Mouse (Mus musculus): ENCODE measurements around the gene Morn1. TPM values are rescaled to one million over a fixed set of nuclear protein-coding genes. Genes with fewer than 3 reads are reported as not detected.

The Morn1 gene
- polyA plus RNA-seq, 1 experiment from 2014 or later: 6.2 TPM

- H3K27me3 ChIP-seq: no peaks in the 10 kb centered on the region
- H3K27ac ChIP-seq: peak overlapping the region; percentile 99
- H3K4me2 ChIP-seq: peak overlapping the region; percentile 27
- H3K9me3 ChIP-seq: no peaks in the 10 kb centered on the region
- ATAC-seq (ENCODE audit: insufficient number of reproducible peaks, insufficient read depth, low FRiP score, low TSS enrichment, low read depth): no peak
- no peak overlapping the region for H3K4me3 ChIP-seq
- H3K4me1 ChIP-seq: peaks cover 69% of the 10 kb centered on the region
- WGBS: 49% methylated on average over 2 of the region's 2 CpGs
- no peaks in the 10 kb centered on the region for H3K36me3 ChIP-seq
- H3K9ac ChIP-seq: peak overlapping the region; percentile 61
Observed at GRCm38 (mm10) chr4:155143411-155143810, 57.0 kb downstream of the Morn1 start.

DNA sequence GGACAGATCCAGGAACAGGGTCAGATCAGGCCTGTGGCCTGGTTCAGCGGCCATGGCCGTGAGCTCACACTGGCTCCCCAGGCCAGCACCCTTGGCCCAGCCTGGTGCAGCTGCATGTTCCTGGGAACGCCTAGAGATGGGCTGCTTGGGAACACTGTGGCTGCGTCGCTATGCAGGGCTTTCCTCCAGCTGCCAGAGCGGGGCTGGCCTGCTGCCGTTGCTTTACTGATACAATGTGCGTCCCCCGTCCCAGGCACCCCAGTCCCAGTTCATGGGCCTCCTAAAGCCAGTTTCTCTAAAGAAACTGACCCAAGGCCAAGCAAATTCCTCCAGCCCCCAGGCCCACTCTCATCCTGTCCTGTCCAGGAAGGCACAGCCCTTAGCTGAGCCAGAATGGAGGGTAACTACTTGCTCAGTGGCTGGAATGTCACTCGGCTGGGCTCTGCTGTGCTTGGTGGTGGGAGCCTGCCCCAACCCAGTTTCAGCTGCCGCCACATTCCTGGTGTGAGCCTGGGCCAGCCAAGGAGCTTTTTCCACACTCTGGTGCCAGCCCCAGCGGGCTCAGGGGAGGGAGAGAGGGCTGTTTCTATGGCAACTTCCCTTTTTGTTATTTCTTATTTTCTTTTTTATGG, 57.6 kb downstream of the Morn1 start:
- H3K27me3 ChIP-seq: no peaks in the 10 kb centered on the region
- peak; percentile 88 for ATAC-seq (ENCODE audit: insufficient number of reproducible peaks, insufficient read depth, low FRiP score, low TSS enrichment, low read depth)
- H3K27ac ChIP-seq: peak overlapping the region; percentile 99
- H3K9ac ChIP-seq: peak overlapping the region; percentile 61
- 34% methylated on average over 12 of the region's 12 CpGs for WGBS
- peak overlapping the region; percentile 27 for H3K4me2 ChIP-seq
- H3K4me1 ChIP-seq: peaks cover 67% of the 10 kb centered on the region
- H3K36me3 ChIP-seq: no peaks in the 10 kb centered on the region
- H3K4me3 ChIP-seq: no peak overlapping the region
- no peaks in the 10 kb centered on the region for H3K9me3 ChIP-seq

GRCm38 (mm10) chr4:155144548-155145180, 58.3 kb downstream of the Morn1 start:
- WGBS: 39% methylated on average over 4 of the region's 4 CpGs
- ATAC-seq (ENCODE audit: insufficient number of reproducible peaks, insufficient read depth, low FRiP score, low TSS enrichment, low read depth): no peak
- Histone ChIP-seq H3K36me3 (no peaks in the 10 kb centered on the region), H3K27me3 (no peaks in the 10 kb centered on the region), H3K4me3 (no peak overlapping the region), H3K4me1 (peaks cover 68% of the 10 kb centered on the region), H3K4me2 (peak overlapping the region; percentile 27), H3K9me3 (no peaks in the 10 kb centered on the region), H3K9ac (0 out of 2 replicates have a peak overlapping the region, but pooled peaks have one; percentile 32), H3K27ac (peak overlapping the region; percentile 99)

- H3K36me3 ChIP-seq: no peaks in the 10 kb centered on the region
- H3K27ac ChIP-seq: peak overlapping the region; percentile 99
- no peak overlapping the region for H3K4me3 ChIP-seq
- no peak overlapping the region for H3K4me2 ChIP-seq
- no peaks in the 10 kb centered on the region for H3K9me3 ChIP-seq
- no peak for ATAC-seq (ENCODE audit: insufficient number of reproducible peaks, insufficient read depth, low FRiP score, low TSS enrichment, low read depth)
- 57% methylated on average over 14 of the region's 14 CpGs for WGBS
- H3K27me3 ChIP-seq: no peaks in the 10 kb centered on the region
- peaks cover 69% of the 10 kb centered on the region for H3K4me1 ChIP-seq
- H3K9ac ChIP-seq: no peak overlapping the region
Observed at GRCm38 (mm10) chr4:155146107-155146823, 59.9 kb downstream of the Morn1 start.

DNA sequence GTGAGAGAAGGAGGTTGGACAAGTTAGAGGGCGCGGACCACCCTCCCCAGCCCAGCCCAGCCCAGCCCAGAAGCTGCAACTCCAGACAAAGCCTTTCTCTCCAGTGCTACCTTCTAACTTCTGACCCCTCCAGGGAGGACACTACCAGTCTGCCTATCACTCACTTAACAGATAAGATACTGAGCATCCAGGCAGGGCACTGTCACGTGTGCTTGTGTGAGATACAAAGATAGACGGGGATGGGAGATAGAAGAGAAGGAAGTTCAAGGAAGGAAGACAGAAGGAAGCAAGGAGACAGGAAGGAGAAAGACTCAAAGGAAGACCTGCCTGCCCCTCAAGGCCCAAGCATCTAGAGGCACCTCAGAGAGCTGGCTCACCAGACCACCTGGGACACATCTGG, 62.1 kb downstream of the Morn1 start:
- Histone ChIP-seq H3K9ac (no peak overlapping the region), H3K4me1 (peaks cover 69% of the 10 kb centered on the region), H3K4me3 (no peak overlapping the region), H3K9me3 (no peaks in the 10 kb centered on the region), H3K27me3 (no peaks in the 10 kb centered on the region), H3K27ac (peak overlapping the region; percentile 92; the same call in 1 of the 2 replicates), H3K36me3 (peaks cover 14% of the 10 kb centered on the region), H3K4me2 (no peak overlapping the region)
- no peak for ATAC-seq (ENCODE audit: insufficient number of reproducible peaks, insufficient read depth, low FRiP score, low TSS enrichment, low read depth)
- 81% methylated on average over 4 of the region's 4 CpGs for whole genome bisulfite sequencing

DNA sequence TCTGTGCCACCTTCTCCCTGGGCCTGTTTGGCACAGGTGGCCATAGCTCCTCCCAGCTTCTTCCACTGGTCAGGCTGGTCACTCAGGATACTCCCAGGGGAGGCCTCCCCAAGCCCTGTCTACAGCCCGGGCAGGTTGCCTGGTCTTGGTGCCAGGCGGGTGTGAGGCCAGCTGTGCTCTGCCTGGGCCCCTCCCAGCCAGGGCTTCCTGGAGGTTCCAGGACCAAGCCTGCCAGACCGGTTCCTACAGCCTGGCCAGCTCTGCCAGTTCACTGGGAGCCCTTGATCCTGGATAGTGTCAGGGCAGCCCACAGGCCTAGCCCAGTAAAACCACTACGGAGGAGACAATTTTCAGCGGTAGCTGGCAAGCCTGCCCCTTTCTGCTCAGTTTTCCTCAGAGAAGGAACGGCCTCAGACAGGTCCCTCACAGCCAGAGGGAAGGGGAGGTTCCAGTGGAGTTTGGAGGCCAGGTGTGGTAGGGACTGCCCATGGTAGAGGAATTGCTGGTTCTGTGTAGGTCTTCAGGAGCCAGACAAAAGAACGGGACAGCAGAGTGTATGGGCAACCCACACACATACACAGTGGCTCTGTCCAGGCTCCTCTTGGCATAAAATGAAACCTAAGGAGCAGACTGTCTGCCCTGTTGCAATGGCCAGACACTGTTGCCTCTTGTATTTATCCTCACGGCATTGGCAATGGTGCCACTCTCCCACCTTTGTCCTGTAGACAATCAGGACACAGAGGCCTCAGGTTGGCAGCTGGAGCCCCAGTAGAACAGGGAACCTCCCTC, 62.7 kb downstream of the Morn1 start:
- Histone ChIP-seq H3K4me1 (peaks cover 62% of the 10 kb centered on the region), H3K4me2 (no peak overlapping the region), H3K27me3 (no peaks in the 10 kb centered on the region), H3K4me3 (no peak overlapping the region), H3K27ac (peak overlapping the region; percentile 92), H3K36me3 (peaks cover 17% of the 10 kb centered on the region), H3K9me3 (no peaks in the 10 kb centered on the region), H3K9ac (no peak overlapping the region)
- 67% methylated on average over 8 of the region's 8 CpGs for WGBS
- ATAC-seq (ENCODE audit: insufficient number of reproducible peaks, insufficient read depth, low FRiP score, low TSS enrichment, low read depth): no peak

DNA sequence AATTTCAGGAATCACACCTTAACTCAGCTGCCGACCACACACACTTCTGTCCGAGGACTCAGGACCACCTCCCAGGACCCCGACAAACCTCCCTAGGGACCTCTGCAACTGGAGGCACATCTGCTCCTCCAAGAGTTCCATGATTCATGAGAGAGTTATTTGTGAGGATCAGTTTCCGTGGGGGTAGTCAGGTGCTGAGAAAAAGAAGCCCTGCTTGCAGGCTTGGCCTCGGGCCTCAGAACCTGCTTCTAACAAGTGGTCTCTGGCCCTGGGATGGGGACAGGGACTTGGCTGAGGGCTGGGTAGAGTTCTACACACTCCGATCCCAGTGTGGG, 63.5 kb downstream of the Morn1 start:
- peak overlapping the region; percentile 77; the same call in 1 of the 2 replicates for H3K9ac ChIP-seq
- peak overlapping the region; percentile 92 for H3K27ac ChIP-seq
- peaks cover 60% of the 10 kb centered on the region for H3K4me1 ChIP-seq
- no peaks in the 10 kb centered on the region for H3K9me3 ChIP-seq
- no peak for ATAC-seq (ENCODE audit: insufficient number of reproducible peaks, insufficient read depth, low FRiP score, low TSS enrichment, low read depth)
- peak overlapping the region; percentile 71 for H3K4me2 ChIP-seq
- no peak overlapping the region for H3K4me3 ChIP-seq
- H3K36me3 ChIP-seq: peaks cover 20% of the 10 kb centered on the region
- WGBS: 64% methylated on average over 6 of the region's 6 CpGs
- H3K27me3 ChIP-seq: no peaks in the 10 kb centered on the region

DNA sequence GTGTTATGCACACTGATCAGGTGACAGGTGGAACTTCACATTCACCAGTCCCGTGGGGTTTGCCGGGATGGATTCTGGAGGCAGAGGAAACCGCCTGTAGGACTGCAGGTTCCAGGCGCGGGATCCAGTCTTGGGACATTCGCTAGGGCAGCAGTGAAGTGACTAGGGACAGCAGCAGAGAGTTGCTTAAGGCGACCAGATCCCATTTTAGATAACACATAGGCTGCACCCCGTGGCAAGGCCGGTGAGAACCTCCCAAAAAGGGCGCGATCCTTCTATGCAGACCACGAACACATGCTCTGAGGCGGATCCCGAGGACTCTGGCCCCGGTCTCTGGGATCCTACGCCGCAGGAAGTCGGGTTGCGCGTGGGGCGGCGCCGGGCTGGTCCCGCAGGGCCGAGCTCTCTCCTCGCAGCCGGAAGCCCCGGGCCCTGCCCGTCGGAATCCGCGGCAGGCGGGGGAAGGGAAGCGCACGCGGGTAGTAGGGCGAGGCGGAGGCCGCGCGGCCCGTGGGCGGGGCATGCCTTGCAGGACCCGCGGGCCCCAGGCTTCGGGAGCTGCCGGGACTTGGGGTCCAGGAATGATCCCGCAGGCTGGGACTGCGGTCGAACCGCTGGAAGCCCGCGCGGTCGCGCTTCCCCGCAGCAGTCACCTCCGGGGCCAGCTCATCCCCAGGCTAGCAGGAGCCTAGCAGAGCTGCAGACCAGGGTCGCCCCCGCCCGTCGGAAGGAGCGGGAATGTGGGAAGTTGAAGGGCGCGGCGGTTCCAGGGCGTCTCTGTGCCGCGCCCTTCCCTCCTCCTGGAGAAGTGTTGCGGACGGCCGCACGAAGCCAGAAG, 64.1 kb downstream of the Morn1 start:
- no peaks in the 10 kb centered on the region for H3K27me3 ChIP-seq
- H3K9ac ChIP-seq: peak overlapping the region; percentile 77
- peaks cover 60% of the 10 kb centered on the region for H3K4me1 ChIP-seq
- peak overlapping the region; percentile 71 for H3K4me2 ChIP-seq
- peak; percentile 75 for ATAC-seq (ENCODE audit: insufficient number of reproducible peaks, insufficient read depth, low FRiP score, low TSS enrichment, low read depth)
- H3K36me3 ChIP-seq: peaks cover 25% of the 10 kb centered on the region
- no peaks in the 10 kb centered on the region for H3K9me3 ChIP-seq
- 4% methylated on average over 72 of the region's 73 CpGs for WGBS
- H3K27ac ChIP-seq: peak overlapping the region; percentile 92
- H3K4me3 ChIP-seq: peak overlapping the region; percentile 50

GRCm38 (mm10) chr4:155151221-155151788, 64.9 kb downstream of the Morn1 start:
- 46% methylated on average over 12 of the region's 12 CpGs for WGBS
- H3K4me1 ChIP-seq: peaks cover 57% of the 10 kb centered on the region

DNA sequence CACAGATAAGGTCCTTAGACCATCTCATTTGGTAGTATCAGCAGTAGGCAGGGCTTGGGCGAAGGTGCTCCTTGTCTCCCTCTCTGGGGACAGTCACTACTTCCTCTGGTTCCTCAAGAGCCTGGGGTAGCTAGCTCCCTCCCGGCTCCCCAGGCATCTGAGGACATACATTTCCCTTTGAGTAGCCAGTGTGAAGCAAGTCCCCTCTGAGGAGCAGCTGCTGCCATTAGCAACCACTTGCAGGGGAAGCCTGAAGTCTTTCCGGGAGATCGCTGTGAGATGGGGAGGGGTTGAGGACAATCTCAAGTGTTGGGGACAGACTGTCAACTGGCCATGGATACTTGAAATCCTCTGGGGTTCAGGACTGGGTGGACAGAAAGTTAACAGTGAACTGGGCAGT, 65.5 kb downstream of the Morn1 start:
- no peak for ATAC-seq (ENCODE audit: insufficient number of reproducible peaks, insufficient read depth, low FRiP score, low TSS enrichment, low read depth)
- Histone ChIP-seq H3K27me3 (no peaks in the 10 kb centered on the region), H3K9me3 (no peaks in the 10 kb centered on the region), H3K4me3 (no peak overlapping the region), H3K4me1 (peaks cover 54% of the 10 kb centered on the region), H3K9ac (0 out of 2 replicates have a peak overlapping the region, but pooled peaks have one; percentile 21), H3K36me3 (peaks cover 39% of the 10 kb centered on the region), H3K4me2 (peak overlapping the region; percentile 71; the same call in 1 of the 2 replicates), H3K27ac (peak overlapping the region; percentile 92)
- 82% methylated on average over 4 of the region's 4 CpGs for whole genome bisulfite sequencing

More at GRCm38 (mm10) chr4:155151221-155151788, 64.9 kb downstream of the Morn1 start:
- Histone ChIP-seq H3K9me3 (no peaks in the 10 kb centered on the region), H3K27ac (peak overlapping the region; percentile 92), H3K4me2 (peak overlapping the region; percentile 71), H3K9ac (peak overlapping the region; percentile 77), H3K36me3 (peaks cover 34% of the 10 kb centered on the region), H3K27me3 (no peaks in the 10 kb centered on the region), H3K4me3 (peak overlapping the region; percentile 50)
- ATAC-seq (ENCODE audit: insufficient number of reproducible peaks, insufficient read depth, low FRiP score, low TSS enrichment, low read depth): no peak
